Mouse (Mus musculus): ENCODE data around the gene Tmem14c.

DNA sequence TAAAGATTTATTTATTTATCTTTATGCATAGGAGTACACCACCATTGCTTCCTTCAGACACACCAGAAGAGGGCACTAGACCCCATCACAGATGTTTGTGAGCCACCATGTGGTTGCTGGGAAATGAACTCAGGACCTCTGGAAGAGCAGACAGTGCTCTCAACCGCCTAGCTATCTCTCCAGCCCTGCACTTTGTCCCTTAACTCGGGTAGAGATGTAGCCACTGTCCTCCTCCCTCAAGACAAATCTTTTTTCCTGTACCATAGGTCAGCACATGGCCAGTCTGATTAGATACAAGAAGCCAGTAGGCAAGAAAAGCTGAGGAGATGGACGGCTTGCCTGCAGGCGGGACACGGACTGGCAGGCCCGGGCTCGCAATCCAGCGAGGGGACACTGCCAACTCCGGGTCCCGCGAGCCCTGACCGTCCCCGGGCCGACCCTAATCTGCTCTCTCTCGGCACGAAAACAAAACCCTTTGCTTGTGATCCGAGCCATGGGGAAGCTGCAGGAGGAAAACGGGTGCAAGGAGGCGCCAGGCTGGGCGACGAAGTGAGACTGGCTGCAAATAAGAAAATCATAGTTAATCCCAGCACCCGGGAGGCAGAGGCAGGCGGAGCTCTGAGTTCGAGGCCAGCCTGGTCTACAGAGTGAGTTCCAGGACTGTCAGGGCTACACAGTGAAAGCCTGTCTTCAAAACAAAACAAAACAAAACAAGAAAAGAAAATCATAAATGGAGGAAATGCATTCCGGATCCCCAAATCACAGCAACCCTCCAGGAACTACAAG is 15.8 kb upstream of the Tmem14c start:
- TF ChIP-seq POLR2A (IDR thresholded peaks at IDR 0.05; ENCODE audit: low read depth, low read length) (no peak), CTCF (conservative IDR thresholded peaks at IDR 0.05; ENCODE audit: insufficient read depth, insufficient read length, low read depth, low read length) (peak; percentile 33; the same call in 1 of the 2 replicates)

Measured in kidney, adult 2 months (tissue).